Mouse (Mus musculus): ENCODE results near the gene Morc3.

DNA sequence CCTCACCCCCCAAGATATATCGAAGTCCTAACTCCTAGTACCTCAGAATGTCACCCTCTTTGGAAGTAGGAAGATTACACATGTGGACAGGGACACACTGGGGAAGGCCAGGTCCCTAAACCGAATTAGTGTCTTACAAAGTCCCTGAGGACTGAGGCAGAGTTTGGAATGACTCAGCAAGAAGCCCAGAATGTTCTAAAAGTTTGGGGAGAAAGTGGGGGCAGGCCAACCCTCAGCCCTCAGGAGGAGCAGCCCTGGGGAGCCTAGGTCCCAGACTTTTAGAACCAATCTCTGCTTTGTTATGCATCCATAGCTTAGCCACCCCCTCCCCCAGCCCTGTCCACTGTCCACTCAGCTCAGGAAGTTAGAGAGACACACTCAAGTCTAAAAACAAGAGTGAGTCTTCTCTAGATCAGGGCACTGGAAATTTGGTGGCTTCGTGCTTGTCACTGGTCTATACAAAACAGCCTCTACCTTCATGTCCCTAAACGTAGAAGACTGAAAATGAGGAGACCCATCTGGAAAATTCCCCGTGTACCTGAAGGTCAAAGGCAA, 91.0 kb downstream of the Morc3 start:
- no peak for TF ChIP-seq CTCF (IDR thresholded peaks at IDR 0.05; ENCODE audit: low read depth)
- TF ChIP-seq EP300 (IDR thresholded peaks at IDR 0.05; ENCODE audit: low read depth) = no peak
